Mouse (Mus musculus): ENCODE results near the gene Kif21b. TPM values are rescaled to one million over a fixed set of nuclear protein-coding genes. Genes with fewer than 3 reads are reported as not detected.

Kif21b gene
- polyA plus RNA-seq, 1 experiment from 2014 or later: 43.6 TPM

- peak overlapping the region; percentile 85 for H3K27ac ChIP-seq (ENCODE audit: low read depth, low read length)
- H3K27me3 ChIP-seq (replicated peaks; ENCODE audit: control insufficient read depth, insufficient read depth, low read length): no peaks in the 10 kb centered on the region
- peak overlapping the region; percentile 44 for H3K4me3 ChIP-seq (ENCODE audit: low read length)
- H3K4me2 ChIP-seq (ENCODE audit: low read length): peak overlapping the region; percentile 84
- H3K9ac ChIP-seq (ENCODE audit: low read depth, low read length): peak overlapping the region; percentile 65
- ATAC-seq: peak; percentile 66
- H3K4me1 ChIP-seq (ENCODE audit: control insufficient read depth, insufficient read depth, low read depth, low read length): peaks cover 89% of the 10 kb centered on the region
- no peaks in the 10 kb centered on the region for H3K9me3 ChIP-seq (ENCODE audit: control insufficient read depth, low read length)
- 2% methylated on average over 32 of the region's 32 CpGs for WGBS
- peaks cover 2% of the 10 kb centered on the region; the same call in 1 of the 2 replicates for H3K36me3 ChIP-seq (ENCODE audit: control insufficient read depth, insufficient read depth, low read length)
Measured at GRCm38 (mm10) chr1:136139990-136140640, 8.9 kb downstream of the Kif21b start.

- Histone ChIP-seq H3K27ac (ENCODE audit: low read depth, low read length) (peak overlapping the region; percentile 59), H3K9ac (ENCODE audit: low read depth, low read length) (no peak overlapping the region), H3K36me3 (ENCODE audit: control insufficient read depth, insufficient read depth, low read length) (peaks cover 8% of the 10 kb centered on the region; the same call in 1 of the 2 replicates), H3K9me3 (ENCODE audit: control insufficient read depth, low read length) (no peaks in the 10 kb centered on the region), H3K4me2 (ENCODE audit: low read length) (no peak overlapping the region), H3K4me3 (ENCODE audit: low read length) (no peak overlapping the region), H3K27me3 (replicated peaks; ENCODE audit: control insufficient read depth, insufficient read depth, low read length) (no peaks in the 10 kb centered on the region), H3K4me1 (ENCODE audit: control insufficient read depth, insufficient read depth, low read depth, low read length) (peaks cover 77% of the 10 kb centered on the region)
- 77% methylated on average over 11 of the region's 11 CpGs for WGBS
- no peak for ATAC-seq
Measured at GRCm38 (mm10) chr1:136141176-136141950, 10.2 kb downstream of the Kif21b start.

GRCm38 (mm10) chr1:136142336-136142735 lies 11.1 kb downstream of the Kif21b start:
- Histone ChIP-seq H3K9me3 (ENCODE audit: control insufficient read depth, low read length) (no peaks in the 10 kb centered on the region), H3K4me3 (ENCODE audit: low read length) (no peak overlapping the region), H3K27ac (ENCODE audit: low read depth, low read length) (peak overlapping the region; percentile 59), H3K4me2 (ENCODE audit: low read length) (peak overlapping the region; percentile 15; the same call in 1 of the 2 replicates), H3K4me1 (ENCODE audit: control insufficient read depth, insufficient read depth, low read depth, low read length) (peaks cover 67% of the 10 kb centered on the region), H3K27me3 (replicated peaks; ENCODE audit: control insufficient read depth, insufficient read depth, low read length) (no peaks in the 10 kb centered on the region), H3K9ac (ENCODE audit: low read depth, low read length) (no peak overlapping the region; the same call in 1 of the 2 replicates), H3K36me3 (ENCODE audit: control insufficient read depth, insufficient read depth, low read length) (peaks cover 14% of the 10 kb centered on the region)
- ATAC-seq: peak; percentile 38
- 13% methylated on average over 6 of the region's 6 CpGs for WGBS

GRCm38 (mm10) chr1:136143514-136143913 lies 12.3 kb downstream of the Kif21b start:
- Histone ChIP-seq H3K4me2 (ENCODE audit: low read length) (no peak overlapping the region), H3K36me3 (ENCODE audit: control insufficient read depth, insufficient read depth, low read length) (peaks cover 24% of the 10 kb centered on the region)

GRCm38 (mm10) chr1:136149702-136150101 lies 18.5 kb downstream of the Kif21b start:
- no peaks in the 10 kb centered on the region for H3K27me3 ChIP-seq (replicated peaks; ENCODE audit: control insufficient read depth, insufficient read depth, low read length)
- H3K4me1 ChIP-seq (ENCODE audit: control insufficient read depth, insufficient read depth, low read depth, low read length): no peaks in the 10 kb centered on the region
- no peak overlapping the region for H3K27ac ChIP-seq (ENCODE audit: low read depth, low read length)
- ATAC-seq: no peak
- H3K9me3 ChIP-seq (ENCODE audit: control insufficient read depth, low read length): no peaks in the 10 kb centered on the region
- H3K36me3 ChIP-seq (ENCODE audit: control insufficient read depth, insufficient read depth, low read length): peaks cover 64% of the 10 kb centered on the region
- H3K9ac ChIP-seq (ENCODE audit: low read depth, low read length): no peak overlapping the region
- 70% methylated on average over 9 of the region's 9 CpGs for WGBS
- no peak overlapping the region for H3K4me2 ChIP-seq (ENCODE audit: low read length)
- H3K4me3 ChIP-seq (ENCODE audit: low read length): no peak overlapping the region

More at GRCm38 (mm10) chr1:136143514-136143913, 12.3 kb downstream of the Kif21b start:
- H3K27ac ChIP-seq (ENCODE audit: low read depth, low read length): no peak overlapping the region
- peaks cover 55% of the 10 kb centered on the region for H3K4me1 ChIP-seq (ENCODE audit: control insufficient read depth, insufficient read depth, low read depth, low read length)
- ATAC-seq: 0 out of 2 replicates have a peak, but pooled peaks have one; percentile 17
- H3K27me3 ChIP-seq (replicated peaks; ENCODE audit: control insufficient read depth, insufficient read depth, low read length): no peaks in the 10 kb centered on the region
- 53% methylated on average over 10 of the region's 10 CpGs for whole genome bisulfite sequencing
- no peak overlapping the region for H3K9ac ChIP-seq (ENCODE audit: low read depth, low read length)
- no peaks in the 10 kb centered on the region for H3K9me3 ChIP-seq (ENCODE audit: control insufficient read depth, low read length)
- no peak overlapping the region for H3K4me3 ChIP-seq (ENCODE audit: low read length)

- no peak for ATAC-seq
- no peaks in the 10 kb centered on the region for H3K27me3 ChIP-seq (replicated peaks; ENCODE audit: control insufficient read depth, insufficient read depth, low read length)
- 84% methylated on average over 8 of the region's 8 CpGs for WGBS
- H3K9ac ChIP-seq (ENCODE audit: low read depth, low read length): no peak overlapping the region
- H3K4me1 ChIP-seq (ENCODE audit: control insufficient read depth, insufficient read depth, low read depth, low read length): no peaks in the 10 kb centered on the region
- H3K9me3 ChIP-seq (ENCODE audit: control insufficient read depth, low read length): no peaks in the 10 kb centered on the region
- no peak overlapping the region for H3K27ac ChIP-seq (ENCODE audit: low read depth, low read length)
- no peak overlapping the region for H3K4me2 ChIP-seq (ENCODE audit: low read length)
- no peak overlapping the region for H3K4me3 ChIP-seq (ENCODE audit: low read length)
- H3K36me3 ChIP-seq (ENCODE audit: control insufficient read depth, insufficient read depth, low read length): peaks cover 62% of the 10 kb centered on the region
Measured at GRCm38 (mm10) chr1:136151371-136151770, 20.2 kb downstream of the Kif21b start.

- H3K27ac ChIP-seq (ENCODE audit: low read depth, low read length): no peak overlapping the region
- H3K4me2 ChIP-seq (ENCODE audit: low read length): no peak overlapping the region
- no peak overlapping the region for H3K4me3 ChIP-seq (ENCODE audit: low read length)
- no peaks in the 10 kb centered on the region for H3K9me3 ChIP-seq (ENCODE audit: control insufficient read depth, low read length)
- ATAC-seq: no peak
- H3K27me3 ChIP-seq (replicated peaks; ENCODE audit: control insufficient read depth, insufficient read depth, low read length): no peaks in the 10 kb centered on the region
- H3K36me3 ChIP-seq (ENCODE audit: control insufficient read depth, insufficient read depth, low read length): peaks cover 76% of the 10 kb centered on the region
- H3K4me1 ChIP-seq (ENCODE audit: control insufficient read depth, insufficient read depth, low read depth, low read length): no peaks in the 10 kb centered on the region
- no peak overlapping the region for H3K9ac ChIP-seq (ENCODE audit: low read depth, low read length)
- 96% methylated on average over 4 of the region's 4 CpGs for whole genome bisulfite sequencing
Measured at GRCm38 (mm10) chr1:136156304-136156703, 25.1 kb downstream of the Kif21b start.

GRCm38 (mm10) chr1:136156951-136157350 lies 25.8 kb downstream of the Kif21b start:
- Histone ChIP-seq H3K4me3 (ENCODE audit: low read length) (no peak overlapping the region), H3K4me1 (ENCODE audit: control insufficient read depth, insufficient read depth, low read depth, low read length) (no peaks in the 10 kb centered on the region), H3K36me3 (ENCODE audit: control insufficient read depth, insufficient read depth, low read length) (peaks cover 79% of the 10 kb centered on the region), H3K27ac (ENCODE audit: low read depth, low read length) (no peak overlapping the region), H3K27me3 (replicated peaks; ENCODE audit: control insufficient read depth, insufficient read depth, low read length) (no peaks in the 10 kb centered on the region), H3K9ac (ENCODE audit: low read depth, low read length) (no peak overlapping the region), H3K9me3 (ENCODE audit: control insufficient read depth, low read length) (no peaks in the 10 kb centered on the region), H3K4me2 (ENCODE audit: low read length) (no peak overlapping the region)
- WGBS: 94% methylated on average over 4 of the region's 4 CpGs
- no peak for ATAC-seq

GRCm38 (mm10) chr1:136159830-136160229 lies 28.6 kb downstream of the Kif21b start:
- no peak for ATAC-seq
- H3K27ac ChIP-seq (ENCODE audit: low read depth, low read length): no peak overlapping the region
- H3K4me2 ChIP-seq (ENCODE audit: low read length): no peak overlapping the region
- H3K36me3 ChIP-seq (ENCODE audit: control insufficient read depth, insufficient read depth, low read length): peaks cover 83% of the 10 kb centered on the region
- no peaks in the 10 kb centered on the region for H3K27me3 ChIP-seq (replicated peaks; ENCODE audit: control insufficient read depth, insufficient read depth, low read length)
- no peaks in the 10 kb centered on the region for H3K4me1 ChIP-seq (ENCODE audit: control insufficient read depth, insufficient read depth, low read depth, low read length)
- H3K9me3 ChIP-seq (ENCODE audit: control insufficient read depth, low read length): no peaks in the 10 kb centered on the region
- WGBS: 39% methylated on average over 12 of the region's 12 CpGs
- H3K4me3 ChIP-seq (ENCODE audit: low read length): no peak overlapping the region
- H3K9ac ChIP-seq (ENCODE audit: low read depth, low read length): no peak overlapping the region
